Mouse (Mus musculus) CD4-positive, CD25-positive, alpha-beta regulatory T cell, adult 2 months (primary cell): Measurements from ENCODE around the gene Ipcef1.

Source experiments
- DNase-seq: peaks from one replicate; pipeline ENCODE4 v3.0.0-alpha.2; 2012; ENCODE audit warnings: low read depth, low spot score

Ipcef1 gene

DNA sequence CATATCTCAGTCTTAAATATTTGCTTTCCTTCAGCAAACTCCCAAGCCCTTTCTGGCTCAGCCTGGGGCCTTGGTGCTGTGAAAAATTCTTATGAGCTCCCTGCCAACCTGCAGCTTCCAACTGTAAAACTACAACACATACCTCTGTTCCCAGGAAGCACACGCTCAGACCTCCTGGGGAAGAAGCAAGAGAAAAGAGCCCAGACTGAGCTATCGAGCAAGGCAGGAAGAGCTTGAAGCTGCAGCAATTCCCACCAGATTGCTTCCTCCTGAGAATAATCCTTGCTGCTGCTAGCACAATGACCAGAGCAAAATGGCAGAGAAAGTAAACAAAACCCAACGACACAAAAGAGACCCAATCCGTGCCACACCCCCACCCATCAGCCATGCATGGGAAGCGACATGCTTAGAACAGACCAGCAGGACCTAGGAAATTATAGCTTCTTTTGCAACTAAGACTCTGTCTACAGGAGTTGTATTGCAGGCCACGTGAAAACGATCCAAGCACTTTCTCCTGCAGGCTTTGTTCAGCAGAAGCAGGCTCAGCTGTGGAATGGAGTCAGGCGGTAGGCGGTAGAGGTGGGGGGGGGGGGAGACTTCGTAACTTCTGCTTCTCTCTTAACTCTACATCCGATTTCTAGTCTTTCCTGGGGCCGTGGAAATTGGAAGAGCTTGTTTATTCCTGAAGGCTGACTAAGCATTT lies at the start of gene Ipcef1:
TSS of gene Ipcef1 (minus strand) at position 164 of the 703 bp plus-strand sequence.
- DNase-seq: no peak

GRCm38 (mm10) chr10:7077971-7078370 lies 25.7 kb upstream of the Ipcef1 start:
- DNase-seq: no peak

GRCm38 (mm10) chr10:7077389-7077808 lies 25.1 kb upstream of the Ipcef1 start:
- DNase-seq: no peak

DNA sequence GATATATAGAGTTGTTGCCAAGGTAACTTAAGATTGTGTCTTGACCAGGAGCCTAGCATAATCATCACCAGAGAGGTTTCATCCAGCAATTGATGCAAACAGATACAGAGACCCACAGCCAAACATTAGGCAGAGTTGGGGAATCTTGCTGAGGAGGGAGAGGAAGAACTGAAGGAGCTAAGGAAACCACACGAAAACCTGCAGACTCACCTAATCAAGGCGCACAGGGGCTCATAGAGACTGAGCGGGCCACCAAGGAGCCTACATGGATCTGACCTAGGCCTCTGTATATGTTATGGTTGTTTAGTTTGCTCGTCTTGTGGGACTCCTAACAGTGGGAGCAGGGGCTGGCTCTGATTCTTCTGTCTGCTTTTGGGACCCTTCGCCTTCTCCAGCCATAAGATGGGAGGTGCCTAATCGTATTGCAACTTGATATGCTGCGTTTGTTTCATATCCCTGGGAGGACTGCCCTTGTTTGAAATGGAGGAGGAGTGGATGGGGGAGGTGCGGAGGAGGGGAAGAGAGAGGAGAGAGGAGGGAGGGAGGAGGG lies 24.5 kb upstream of the Ipcef1 start:
- no peak for DNase-seq

DNA sequence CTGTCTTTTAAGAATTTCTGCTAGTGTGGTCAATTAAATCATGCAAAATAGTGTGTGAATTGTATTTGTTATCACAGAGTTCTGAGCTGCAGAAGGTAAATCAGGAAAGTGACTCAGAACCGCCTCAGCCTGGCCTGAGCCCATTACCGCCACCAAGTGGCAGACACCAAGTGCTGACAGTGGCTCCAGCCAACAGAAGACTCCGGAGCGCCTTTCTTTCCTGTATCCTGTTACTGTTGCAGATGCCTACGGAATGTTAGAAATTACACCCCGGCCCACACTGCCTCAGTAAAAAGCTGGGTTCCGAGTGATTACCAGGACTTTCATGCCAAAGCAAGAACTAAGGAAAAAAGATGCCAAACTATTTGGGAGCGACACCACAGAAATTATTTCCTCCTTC lies 23.9 kb upstream of the Ipcef1 start:
- peak; percentile 84 for DNase-seq

DNA sequence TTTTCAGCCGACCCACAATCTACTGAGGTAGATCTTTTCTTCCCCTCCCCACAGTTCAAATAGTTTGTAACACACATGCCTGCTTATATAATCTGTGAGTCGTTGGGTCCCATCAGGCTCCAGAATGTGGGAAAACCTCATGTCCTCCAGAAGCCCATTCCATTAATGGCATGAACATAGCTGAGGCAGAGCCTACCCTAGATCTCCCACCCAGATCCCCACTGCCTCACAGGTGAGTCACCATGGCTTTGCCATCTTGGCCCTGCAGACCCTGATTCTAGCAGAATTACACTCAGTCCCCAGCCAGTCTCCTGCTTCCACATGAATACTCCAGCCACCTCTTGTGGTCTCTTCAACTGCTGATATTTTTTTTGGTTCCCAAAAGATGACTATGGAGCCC lies 23.4 kb upstream of the Ipcef1 start:
- no peak for DNase-seq

DNA sequence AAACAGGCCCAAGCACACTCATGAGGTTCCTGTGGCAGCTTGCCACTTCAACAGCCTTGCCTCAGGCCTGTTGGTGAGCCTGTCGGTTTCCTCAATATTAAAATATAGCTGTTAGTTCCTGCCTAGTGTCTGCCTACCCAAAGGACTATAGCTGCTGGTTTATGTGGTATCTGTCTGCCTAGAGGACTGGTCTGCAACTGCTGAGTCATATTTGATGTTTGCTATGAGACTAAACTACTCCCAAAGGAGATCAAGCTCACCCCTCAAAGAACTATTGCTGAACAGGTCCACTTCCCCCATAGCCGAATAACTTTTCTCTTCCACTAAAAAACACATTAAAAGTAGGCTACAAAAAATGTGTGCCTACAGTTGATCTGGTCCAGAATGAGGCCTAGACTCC lies 22.0 kb upstream of the Ipcef1 start:
- DNase-seq: no peak

DNA sequence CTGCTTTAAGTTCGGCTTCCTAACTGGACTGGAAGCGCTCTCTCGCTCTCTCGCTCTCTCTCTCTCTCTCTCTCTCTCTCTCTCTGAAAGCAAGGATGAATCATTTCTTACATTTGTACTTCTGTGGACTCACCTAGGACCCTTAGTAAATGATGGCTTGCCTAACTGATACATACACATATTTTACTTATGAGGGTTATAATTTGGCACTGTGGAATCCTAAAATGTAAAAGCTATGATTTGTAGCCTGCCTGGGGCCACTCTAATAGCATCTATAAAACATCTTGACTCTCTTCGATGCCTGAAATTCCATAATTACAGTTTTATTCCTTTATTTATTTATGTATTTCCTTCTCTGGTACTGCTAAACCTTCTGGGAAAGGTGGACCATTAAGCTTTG lies 18.6 kb upstream of the Ipcef1 start:
- DNase-seq: no peak

DNA sequence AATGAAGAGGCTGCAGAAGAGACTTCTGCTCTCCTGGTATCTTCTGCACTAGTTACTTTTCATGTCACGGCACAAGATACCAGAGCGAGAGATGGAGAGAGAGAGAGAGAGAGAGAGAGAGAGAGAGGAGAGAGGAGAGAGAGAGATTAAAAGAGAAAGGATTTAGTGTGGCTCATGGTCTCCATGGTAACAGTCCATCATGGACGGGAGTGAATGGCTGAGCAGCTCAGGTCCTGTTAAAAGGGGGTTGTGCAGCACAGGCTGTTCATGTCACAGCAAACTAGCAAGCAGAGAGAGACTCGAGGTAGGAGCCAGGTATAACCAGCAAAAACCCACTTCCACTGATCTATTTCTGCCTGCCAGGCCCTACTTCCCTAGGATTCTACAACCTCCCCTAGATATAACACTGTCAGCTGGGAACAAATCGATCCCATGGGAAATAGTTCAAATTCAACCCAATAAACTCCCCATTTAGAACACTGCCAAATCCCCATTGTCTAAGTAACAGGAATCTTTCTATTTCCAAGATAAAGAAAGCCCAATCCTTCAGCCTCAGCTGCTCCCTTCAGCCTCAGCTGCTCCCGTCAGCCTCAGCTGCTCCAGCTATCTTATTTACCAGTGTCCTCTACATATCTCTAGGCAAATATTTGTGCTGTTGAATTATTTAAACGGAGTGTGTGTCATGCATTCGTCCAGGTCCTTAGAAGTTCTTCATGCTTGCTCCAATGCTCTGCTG lies 18.0 kb upstream of the Ipcef1 start:
- DNase-seq: no peak

DNA sequence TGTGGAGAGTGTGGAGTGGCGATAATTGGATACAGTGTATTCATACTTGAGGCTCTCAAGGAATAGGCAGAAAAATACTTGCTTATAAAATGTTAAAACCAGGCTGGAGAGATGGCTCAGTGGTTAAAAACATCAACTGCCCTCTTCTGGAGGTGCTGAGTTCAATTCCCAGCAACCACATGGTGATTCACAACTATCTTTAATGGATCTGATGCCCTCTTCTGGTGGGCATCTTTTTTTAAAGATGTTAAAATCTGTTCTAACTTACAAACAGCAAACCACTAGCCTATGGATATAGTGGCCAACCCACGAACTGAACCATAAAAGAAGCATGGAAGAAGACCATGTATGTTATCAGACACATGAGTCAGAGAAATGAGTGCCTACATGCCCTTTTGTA lies 16.8 kb upstream of the Ipcef1 start:
- no peak for DNase-seq

GRCm38 (mm10) chr10:7068608-7069007 lies 16.3 kb upstream of the Ipcef1 start:
- DNase-seq: peak; percentile 52

DNA sequence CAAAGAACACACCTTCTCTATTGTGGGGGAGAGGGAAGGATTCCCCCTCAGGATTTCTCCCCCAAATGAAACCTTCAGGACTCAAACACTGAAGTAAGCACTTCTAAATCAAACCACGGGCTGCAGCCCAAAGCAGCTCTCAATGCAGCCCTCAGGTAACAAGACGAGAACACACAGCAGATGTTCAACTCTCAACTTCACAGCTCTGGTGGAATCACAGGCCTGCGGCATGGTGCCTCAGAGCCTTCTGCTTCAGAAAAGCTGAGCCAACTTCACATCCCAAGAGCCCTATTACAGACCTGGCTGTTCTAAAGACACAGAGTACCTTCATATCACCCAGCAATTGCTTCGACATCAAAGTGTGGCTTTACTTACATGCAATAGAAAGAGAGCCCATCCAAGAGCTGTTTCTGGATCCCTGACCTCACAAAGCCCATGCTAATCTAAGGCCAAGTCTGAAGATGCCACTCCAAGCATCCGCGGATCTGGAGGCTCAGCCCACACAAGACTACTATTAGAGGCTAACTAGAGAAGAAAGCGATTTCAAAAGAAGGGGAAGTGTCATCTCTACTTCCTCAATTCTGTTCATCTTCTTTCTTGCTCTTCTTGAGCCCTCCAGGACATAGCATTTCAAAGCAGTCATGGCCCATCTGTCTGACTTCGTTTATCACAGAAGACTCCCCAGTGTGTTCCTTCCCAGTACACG lies 11.6 kb upstream of the Ipcef1 start:
- DNase-seq: no peak

DNA sequence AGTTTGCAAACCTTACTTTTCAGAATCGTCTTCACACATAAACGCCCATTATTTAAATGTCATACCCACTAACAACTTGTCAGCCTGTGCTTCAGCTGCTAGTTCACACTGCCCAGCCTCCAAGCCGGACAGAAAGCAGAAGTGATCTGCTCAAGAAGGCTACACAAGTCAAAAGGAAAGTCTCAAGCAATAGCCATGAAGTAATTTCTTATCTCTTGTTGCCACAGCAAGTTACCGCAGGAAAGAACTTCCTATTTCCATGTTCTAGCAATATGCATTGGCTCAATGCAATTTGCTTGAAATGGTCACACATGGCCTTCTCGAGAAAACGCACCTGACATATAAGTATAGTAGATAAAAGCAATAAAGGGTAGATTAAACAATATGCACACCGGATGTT lies 10.7 kb upstream of the Ipcef1 start:
- DNase-seq: no peak

GRCm38 (mm10) chr10:7060326-7060725 lies 8.0 kb upstream of the Ipcef1 start:
- no peak for DNase-seq

DNA sequence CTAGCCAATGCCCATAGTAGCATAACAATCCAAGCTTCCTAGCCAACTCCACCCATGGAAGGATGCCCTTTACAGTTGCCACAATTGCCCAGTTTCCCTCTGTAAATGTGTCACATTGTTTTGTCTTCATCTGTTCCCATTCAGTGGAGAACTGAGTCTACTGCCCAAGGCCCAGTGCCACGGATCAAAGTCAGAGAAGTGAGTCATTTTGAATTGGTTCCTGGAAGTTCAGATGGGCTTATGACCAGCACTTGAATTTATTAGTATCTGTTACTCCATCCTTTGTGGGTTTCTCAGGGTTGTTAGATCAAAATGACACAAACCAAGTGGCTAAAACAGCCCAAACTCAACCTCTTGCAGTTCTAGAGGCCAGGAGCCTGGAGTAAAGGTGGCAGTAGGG lies 5.3 kb upstream of the Ipcef1 start:
- no peak for DNase-seq

DNA sequence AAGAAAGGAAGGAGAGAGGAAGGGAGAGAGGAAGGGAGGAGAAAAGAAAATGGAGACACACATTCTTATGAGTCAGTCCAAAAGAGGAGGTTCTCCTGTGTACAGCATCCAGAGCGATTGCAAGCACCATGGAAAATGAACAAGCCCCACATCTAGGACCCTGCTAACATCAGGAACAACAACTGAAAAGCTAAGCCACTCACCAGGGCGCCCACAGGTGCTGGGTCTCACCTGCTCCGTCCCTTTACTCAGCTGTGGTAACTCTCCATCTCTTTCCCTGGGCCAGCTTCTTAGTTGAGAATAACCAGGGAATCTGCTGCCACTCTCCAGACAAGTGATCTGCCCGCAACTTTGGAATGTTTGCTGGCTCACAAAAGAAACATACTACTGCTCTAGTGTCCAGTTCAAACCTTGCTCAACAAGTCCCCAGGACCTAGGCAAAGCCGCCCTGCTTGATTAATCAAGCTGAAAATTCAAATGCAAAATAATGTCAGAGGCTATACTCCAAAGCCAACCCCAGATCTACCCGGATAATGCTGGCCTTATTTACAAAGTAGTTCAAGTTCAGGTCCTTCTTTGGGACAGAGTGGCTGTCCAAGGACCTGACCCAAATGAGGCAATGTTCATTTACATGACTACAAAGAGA lies 2.4 kb upstream of the Ipcef1 start:
- no peak for DNase-seq

DNA sequence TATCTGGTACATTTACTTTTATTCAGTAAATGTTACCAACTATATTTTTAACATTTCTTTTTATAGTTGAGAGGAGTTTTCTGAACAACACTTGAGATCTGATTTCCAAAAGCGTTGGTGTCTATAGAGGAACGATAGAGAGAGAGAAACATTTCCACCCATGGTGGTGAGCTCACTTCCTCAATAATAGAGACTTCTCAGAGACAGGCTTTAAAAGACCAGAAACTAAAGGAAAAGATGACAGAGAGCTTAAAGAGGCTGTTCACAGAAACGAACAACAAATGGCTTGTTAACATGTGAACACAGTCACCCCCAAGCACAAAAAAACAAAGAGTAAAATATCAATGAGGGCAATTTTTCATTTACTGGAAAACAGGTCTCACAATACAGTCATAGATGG lies 2.4 kb downstream of the Ipcef1 start:
- DNase-seq: peak; percentile 20

DNA sequence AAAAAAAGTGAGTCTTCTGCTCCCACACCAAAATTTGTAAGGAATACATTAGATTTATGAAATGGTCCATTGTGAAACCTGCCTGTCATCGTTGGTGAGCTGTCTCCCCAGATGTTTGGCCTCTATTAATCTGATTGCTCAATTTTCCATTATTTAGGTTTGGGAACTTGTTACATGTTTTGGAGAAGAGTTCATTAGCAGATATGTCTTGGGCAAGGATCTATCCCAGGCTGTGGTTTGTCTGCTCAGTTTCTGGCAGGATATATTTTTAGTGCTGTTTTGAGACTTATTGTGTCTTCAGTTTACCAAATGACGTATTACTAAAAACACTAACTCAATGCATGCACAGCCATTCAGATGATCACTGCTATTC lies 4.4 kb downstream of the Ipcef1 start:
- no peak for DNase-seq

- DNase-seq: no peak
Observed at GRCm38 (mm10) chr10:7047288-7047918, 4.9 kb downstream of the Ipcef1 start.

- no peak for DNase-seq
Observed at GRCm38 (mm10) chr10:7043896-7044295, 8.4 kb downstream of the Ipcef1 start.

GRCm38 (mm10) chr10:7041032-7041431 lies 11.2 kb downstream of the Ipcef1 start:
- DNase-seq: no peak
